Mouse (Mus musculus): ENCODE data around the gene Fcgr4.
"Not testable (repeated sequence)": the region's sequence is repeated elsewhere in the genome, so short reads cannot be mapped to it uniquely, and the experiment has no call there.

Gene Fcgr4

GRCm38 (mm10) chr1:171060392-171060791 lies 41.7 kb downstream of the Fcgr4 start:
- no peak for DNase-seq

DNA sequence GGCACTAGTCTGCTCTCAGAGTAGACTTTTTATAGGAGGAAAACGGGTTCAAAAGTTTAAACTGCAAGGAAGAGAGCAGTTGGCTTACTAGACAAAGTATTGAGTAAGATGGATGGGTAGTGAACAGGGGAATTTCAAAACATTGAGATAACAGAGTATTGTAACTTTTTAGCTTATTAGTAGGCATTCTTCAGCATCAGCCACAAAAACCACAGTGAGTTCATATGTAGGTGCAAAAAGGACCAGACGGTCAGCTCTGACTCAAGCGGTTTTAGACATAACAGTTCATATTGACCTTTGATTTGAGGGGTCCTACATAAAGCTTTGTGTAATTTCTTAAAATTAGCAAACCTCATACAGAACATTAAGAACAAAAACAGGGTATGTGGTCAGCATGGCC lies 42.8 kb downstream of the Fcgr4 start:
- DNase-seq, result no peak

GRCm38 (mm10) chr1:171063569-171064490 lies 45.1 kb downstream of the Fcgr4 start:
- DNase-seq, result not testable (repeated sequence)

DNA sequence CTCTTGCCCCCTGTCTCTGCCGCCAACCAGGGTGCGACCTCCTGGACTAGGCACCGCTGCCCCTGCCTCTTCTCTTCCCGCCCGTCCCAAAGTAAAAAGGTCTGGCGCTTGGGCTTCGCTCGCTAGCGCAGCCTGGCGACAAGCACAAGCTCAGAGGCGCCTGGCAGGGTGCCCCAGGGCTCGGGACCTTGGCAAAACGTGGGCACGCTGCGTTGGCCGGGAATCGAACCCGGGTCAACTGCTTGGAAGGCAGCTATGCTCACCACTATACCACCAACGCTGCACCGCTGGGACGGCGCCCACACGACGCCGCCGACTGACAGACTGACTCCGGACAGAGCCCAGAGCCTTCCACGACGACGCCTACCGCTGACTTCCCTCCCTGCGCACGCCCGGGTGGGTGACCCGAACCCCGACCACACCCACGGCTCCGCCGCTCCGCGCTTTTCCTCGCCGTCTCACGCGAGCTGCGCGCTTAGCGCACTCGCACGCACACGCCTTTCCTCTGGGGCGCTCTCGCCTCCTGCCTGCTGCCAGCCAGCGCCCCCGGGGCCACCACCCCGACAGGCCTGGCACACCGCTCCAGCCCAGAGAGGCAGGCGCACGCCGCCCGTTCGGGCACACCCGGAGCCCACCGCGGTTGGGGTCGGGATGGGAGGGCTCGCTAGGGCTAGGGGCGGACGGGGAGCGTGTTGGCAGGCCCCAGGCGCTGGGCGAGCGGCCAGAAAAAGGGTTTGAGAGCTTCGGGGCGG lies 45.9 kb downstream of the Fcgr4 start, which contains the start of gene Fcgr3:
Gene Fcgr3, minus strand, starts transcription at position 445 of the 752 bp plus-strand sequence.
- DNase-seq, result peak; percentile 65

GRCm38 (mm10) chr1:171065243-171065587 lies 46.5 kb downstream of the Fcgr4 start:
- not testable (repeated sequence) for DNase-seq

- peak; percentile 23 for DNase-seq
Observed at GRCm38 (mm10) chr1:171065768-171066167, 47.0 kb downstream of the Fcgr4 start.

DNA sequence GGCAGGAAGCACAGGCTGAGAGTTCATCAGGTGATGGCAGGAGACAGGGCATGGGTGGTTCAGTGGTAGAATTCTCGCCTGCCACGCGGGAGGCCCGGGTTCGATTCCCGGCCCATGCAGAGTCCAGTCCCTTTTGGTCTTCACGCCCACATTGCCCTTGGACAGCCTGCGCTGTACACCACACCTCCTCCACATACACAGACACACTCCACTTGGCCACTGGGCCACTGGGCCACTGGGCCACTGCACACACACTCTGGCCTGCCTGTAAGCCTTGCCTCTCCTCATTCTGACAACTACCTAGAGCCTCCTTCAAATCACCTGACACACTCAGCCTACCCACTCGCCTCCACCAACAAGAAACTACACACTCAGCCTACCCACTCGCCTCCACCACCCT lies 47.9 kb downstream of the Fcgr4 start:
- not testable (repeated sequence) for DNase-seq

GRCm38 (mm10) chr1:171067928-171068327 lies 49.2 kb downstream of the Fcgr4 start:
- DNase-seq, result not testable (repeated sequence)

DNA sequence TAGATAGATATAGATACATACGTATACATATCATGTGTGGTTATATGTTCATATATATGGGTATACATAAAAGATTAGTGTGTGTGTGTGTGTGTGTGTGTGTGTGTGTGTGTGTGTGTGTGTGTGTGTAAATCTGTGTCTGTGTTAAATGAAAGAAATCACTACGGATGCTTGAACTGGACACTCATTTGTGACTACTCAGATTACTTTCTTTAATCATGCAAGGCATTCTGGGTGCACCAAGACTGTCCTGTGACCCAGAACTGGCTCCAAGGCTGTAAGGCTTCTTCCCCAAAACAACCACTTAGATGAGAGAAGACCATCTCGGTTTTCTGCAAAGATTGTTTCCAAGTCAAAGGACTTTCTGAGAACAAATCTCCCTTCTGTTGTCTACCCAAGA lies 50.8 kb downstream of the Fcgr4 start:
- DNase-seq, result not testable (repeated sequence)

DNA sequence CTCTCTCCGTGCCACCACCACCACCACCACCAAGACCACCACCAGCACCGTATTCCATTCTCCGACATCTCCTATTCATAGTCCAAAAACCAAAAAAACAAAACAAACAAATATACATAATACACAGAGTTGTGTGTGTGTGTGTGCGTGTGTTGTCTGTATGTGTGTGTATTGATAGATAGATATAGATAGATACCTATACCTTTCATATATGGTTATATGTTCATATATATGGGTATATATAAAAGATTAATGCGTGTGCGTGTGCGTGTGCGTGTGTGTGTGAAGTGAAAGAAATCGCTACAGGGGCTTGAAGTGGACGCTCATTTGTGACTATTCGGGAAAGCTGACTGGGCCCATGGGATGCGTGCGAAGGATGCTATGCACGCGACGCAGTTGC lies 52.2 kb downstream of the Fcgr4 start:
- not testable (repeated sequence) for DNase-seq

- not testable (repeated sequence) for DNase-seq
Observed at GRCm38 (mm10) chr1:171071726-171072125, 53.0 kb downstream of the Fcgr4 start.

GRCm38 (mm10) chr1:171072217-171072616 lies 53.5 kb downstream of the Fcgr4 start:
- not testable (repeated sequence) for DNase-seq

DNA sequence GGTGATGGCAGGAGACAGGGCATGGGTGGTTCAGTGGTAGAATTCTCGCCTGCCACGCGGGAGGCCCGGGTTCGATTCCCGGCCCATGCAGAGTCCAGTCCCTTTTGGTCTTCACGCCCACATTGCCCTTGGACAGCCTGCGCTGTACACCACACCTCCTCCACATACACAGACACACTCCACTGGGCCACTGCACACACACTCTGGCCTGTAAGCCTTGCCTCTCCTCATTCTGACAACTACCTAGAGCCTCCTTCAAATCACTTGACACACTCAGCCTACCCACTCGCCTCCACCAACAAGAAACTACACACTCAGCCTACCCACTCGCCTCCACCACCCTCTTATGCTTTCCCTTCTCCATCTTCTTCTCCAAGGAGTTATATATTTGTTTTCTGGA lies 55.6 kb downstream of the Fcgr4 start:
- DNase-seq, result peak; percentile 10

DNA sequence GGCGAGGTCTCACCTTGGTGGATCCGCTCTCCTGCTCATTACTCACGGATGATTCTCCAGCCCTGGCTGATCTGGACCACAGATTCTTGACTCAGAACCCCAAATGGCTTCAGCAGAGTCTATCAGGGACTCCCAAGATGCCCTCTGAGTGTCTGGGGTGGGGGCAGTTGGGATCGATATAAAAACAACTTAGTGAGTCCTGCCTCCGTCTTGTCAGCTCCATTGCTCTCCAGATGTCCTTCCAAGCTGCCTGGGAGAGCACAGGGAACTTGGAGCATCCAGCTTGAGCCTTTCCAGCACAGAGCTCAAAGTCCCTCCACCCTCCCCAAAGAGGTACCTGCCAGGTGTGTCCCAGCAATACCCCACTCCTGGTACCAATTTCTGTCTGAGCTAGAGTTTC lies 57.5 kb downstream of the Fcgr4 start:
- not testable (repeated sequence) for DNase-seq

DNA sequence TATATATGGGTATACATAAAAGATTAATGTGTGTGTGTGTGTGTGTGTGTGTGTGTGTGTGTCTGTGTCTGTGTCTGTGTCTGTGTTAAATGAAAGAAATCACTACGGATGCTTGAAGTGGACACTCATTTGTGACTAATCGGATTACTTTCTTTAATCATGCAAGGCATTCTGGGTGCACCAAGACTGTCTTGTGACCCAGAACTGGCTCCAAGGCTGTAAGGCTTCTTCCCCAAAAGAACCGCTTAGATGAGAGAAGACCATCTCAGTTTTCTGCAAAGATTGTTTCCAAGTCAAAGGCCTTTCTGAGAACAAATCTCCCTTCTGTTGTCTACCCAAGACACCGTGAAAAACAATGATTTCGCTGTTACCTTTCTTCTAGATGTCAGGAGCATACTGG lies 58.5 kb downstream of the Fcgr4 start:
- DNase-seq, result not testable (repeated sequence)

- peak; percentile 25 for DNase-seq
Observed at GRCm38 (mm10) chr1:171077955-171078354, 59.2 kb downstream of the Fcgr4 start.

- DNase-seq, result not testable (repeated sequence)
Observed at GRCm38 (mm10) chr1:171078419-171078818, 59.7 kb downstream of the Fcgr4 start.

DNA sequence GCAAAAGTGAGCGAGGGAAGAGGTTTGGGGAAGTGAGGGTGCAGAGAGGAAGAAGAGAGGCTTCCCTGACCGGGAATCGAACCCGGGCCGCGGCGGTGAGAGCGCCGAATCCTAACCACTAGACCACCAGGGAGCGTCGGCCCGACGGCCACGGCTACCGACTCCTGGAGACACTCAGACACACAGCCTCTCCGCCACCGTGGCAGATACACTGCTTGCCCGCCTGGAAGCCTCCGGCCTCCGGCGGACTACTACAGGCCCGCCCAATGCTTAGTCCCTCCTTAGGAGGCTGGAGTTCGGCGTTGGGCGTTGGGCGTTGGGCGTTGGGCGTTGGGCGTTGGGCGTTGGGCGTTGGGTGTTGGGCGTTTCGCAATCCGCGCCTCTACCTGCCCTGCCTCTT lies 60.6 kb downstream of the Fcgr4 start:
- DNase-seq, result not testable (repeated sequence)
